Mouse (Mus musculus) frontal cortex, adult (tissue): ENCODE data around the gene Ankrd9.

Experiments
- ATAC-seq: cut with Nextera tagmentation; 2 replicates; pipeline ENCODE4 v1.9.2; 2017; ENCODE audit warnings: mild to moderate bottlenecking, moderate library complexity, mixed read lengths; ENCODE audit not compliant: low TSS enrichment

The Ankrd9 gene

DNA sequence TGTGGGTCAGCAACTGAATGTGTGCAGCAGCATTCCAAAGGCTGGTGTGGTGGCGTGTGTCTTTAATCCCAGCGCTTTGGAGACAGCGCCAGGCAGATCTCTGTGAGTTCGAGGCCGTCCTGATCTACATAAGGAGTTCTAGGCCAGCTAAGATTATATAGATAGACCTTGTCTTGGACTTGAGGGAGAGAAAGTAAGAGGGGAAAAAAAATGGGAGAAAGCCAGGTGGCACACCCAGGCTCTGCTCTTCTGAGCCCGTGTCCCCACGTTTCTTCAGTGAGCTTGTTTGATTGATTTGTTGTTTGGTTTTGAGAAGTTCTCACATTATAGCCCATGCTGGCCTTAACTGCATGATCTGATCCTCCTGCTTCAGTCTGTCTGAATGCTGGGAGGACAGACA is 11.7 kb upstream of the Ankrd9 start:
- no peak for ATAC-seq

GRCm38 (mm10) chr12:110989409-110989808 is 10.6 kb upstream of the Ankrd9 start:
- ATAC-seq = no peak

- no peak for ATAC-seq
Observed at GRCm38 (mm10) chr12:110986536-110987425, 7.9 kb upstream of the Ankrd9 start.

GRCm38 (mm10) chr12:110985141-110985540 is 6.3 kb upstream of the Ankrd9 start:
- no peak for ATAC-seq

- no peak for ATAC-seq
Observed at GRCm38 (mm10) chr12:110984598-110984997, 5.8 kb upstream of the Ankrd9 start.

GRCm38 (mm10) chr12:110983714-110984113 is 4.9 kb upstream of the Ankrd9 start:
- no peak for ATAC-seq

DNA sequence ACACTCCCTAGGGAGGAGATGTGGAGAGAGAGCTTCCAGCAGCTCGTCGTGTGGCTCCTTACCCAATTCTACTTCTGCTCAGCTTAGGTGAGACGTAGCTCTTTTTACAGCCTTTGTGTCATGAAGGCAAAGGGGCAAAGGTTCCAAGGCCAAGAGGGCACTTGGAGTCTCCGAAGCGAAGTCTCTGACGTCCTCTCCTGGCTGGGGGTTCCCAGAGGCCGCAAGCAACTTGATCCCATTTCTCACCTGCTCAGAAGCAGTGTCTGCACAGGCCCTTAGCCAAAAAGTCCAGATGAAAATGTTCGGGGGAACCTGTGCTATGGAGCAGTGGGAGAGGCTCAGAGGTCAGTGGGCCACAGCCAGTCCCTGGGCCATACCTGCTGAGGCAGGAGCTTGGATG is 4.2 kb upstream of the Ankrd9 start:
- no peak for ATAC-seq

DNA sequence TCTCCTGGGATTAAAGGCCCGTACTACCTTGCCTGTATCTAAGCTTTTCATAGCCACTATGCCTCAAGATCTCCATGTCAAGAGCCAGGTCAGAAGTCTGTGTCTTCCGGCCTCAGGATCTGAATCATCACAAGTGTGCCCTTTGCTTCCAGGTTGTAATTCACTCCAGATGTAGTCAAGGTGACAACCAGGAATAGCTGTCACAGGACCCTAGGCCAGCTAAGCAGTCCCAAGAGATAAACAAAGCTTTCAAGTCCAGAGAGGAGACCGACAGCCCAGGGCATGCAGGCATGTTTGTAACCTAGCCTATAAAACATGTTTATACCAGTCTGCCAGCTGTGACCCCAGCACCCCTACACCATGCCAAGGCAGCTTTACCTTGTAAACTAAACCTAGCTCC is 2.9 kb upstream of the Ankrd9 start:
- ATAC-seq = no peak

GRCm38 (mm10) chr12:110979808-110980207 is 968 bp upstream of the Ankrd9 start:
- no peak for ATAC-seq

- no peak for ATAC-seq
Observed at GRCm38 (mm10) chr12:110977896-110978606, 789 bp downstream of the Ankrd9 start.

DNA sequence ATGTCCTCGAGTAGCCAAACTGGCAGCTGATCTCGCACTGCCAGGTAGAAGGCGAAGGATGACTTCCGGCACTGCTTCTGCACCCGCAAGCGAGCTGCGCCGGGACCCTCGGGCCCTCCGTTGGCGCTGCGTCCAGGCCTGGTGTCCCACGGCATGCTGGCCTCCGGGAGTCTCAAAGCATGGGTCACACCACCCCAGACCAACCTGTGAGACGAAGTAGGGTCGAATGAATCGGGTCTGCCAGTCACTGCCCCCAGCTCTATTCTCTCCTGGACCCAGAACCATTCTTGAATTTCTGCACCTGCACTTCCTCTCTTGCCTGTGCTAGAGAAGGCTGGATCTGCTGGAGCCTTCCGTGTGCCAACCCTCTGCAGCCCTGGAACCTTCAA is 1.5 kb downstream of the Ankrd9 start:
- ATAC-seq = no peak

DNA sequence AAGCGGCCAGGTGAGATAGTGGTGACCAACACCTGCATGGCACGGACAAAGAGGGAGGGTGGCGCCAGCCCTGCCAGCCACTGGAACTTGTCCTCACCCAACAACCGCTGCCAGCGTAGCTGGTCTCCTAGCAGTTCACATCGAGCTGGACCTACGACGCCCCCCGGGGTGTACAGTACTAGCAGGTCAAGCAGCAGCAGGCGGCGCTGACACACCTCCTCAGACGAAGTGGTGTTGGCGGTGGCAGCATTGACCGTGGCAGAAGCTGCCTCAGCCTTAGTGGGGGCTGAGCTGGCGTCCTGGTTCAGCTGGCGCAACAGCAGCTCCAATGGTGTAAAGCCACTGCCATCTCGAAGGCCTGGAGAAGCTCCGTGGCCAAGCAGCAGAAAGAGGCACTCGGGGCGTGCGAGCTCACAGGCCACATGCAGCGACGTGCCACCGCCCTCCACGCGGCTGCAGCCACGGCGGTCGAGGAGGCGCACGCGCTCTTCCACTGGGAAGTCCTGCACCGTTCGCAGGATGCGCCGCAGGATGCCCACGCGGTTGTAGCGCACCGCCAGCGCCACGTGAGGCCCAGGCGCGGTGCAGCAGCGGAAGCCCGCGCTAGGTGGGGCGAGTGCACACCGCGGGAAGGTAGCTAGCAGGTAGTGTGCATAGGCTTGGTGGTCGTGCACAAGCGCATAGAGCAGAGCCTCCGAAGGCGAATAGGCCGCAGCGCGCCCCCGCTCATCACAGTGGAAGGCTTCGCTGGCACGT is 2.1 kb downstream of the Ankrd9 start:
- ATAC-seq = no peak

GRCm38 (mm10) chr12:110975838-110976468 is 2.9 kb downstream of the Ankrd9 start:
- ATAC-seq = no peak

DNA sequence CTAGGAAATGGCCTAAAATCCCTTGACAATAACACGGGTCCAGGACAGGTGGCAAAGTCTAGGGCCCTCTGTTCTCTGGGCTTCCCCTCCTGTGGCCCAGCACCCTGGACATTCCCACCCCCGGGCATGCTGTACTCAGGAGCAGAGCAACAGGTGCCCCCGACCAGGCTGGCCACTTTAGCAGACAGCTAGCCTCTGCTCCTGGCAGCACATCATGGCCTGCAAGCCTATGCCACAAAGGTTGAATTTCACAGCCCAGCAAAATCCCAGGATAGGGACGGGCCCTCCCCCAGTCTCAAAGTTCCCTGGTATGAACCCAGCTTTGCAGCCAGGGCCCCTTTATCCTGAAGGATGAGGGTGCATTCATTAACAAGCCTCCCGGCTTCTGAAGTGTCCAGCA is 3.5 kb downstream of the Ankrd9 start:
- no peak for ATAC-seq

DNA sequence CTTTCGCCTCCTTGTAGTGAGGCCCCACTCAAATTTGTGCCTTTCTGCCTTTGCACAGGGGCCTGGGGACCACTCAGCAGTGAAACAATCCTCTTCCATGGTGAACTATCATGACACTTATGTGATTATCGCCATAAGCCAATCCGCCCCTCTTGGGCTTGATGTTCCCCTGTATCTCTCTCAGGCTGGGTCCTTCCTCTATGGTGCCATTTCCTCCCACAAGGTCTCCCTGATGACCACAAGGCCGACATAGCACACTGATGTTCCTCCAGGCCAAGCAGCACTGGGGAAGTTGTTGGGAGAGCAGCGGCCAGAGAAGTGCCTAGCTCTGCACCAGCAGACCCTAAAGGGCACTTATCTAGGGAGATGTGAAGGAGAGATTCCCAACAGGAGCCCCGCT is 4.1 kb downstream of the Ankrd9 start:
- no peak for ATAC-seq

DNA sequence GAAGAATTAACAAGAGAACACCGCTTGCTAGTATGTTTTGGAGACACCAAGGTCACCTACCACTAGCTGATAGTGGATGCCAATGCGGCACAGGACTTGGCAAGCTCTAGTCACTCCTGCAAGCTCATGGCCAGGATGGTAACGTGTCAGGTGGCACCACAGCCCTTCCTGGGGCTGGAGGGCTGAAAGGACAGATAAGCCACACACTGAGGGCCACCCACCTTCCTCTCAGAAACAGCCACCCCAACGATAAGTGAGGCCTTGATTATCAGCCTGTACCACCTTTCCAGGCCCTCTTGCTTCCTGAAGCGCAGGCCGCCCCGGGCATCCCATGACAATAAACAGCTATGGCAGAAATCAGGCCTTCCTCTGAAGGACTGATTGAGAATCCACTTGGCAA is 4.5 kb downstream of the Ankrd9 start:
- ATAC-seq = no peak

GRCm38 (mm10) chr12:110973829-110974228 is 5.0 kb downstream of the Ankrd9 start:
- ATAC-seq = no peak

DNA sequence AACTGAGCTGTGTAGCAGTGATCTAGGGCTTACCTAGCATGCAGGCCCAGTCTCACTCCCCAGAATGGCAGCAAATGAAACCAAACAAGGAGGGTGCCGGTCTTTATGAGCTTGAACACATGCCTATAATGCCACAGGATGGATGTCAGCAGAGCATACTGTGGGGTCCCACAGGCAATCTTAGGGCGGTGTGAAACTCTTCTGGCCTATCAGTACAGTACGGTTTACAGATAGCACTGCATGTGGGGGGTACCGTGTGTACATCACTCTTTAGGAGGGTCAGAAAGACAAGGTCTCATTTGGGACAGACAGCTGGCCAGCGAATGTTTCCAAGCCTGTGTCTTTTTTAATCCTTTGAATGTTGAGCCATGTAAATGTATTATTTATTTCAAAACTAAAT is 6.9 kb downstream of the Ankrd9 start:
- ATAC-seq = no peak

GRCm38 (mm10) chr12:110970408-110970807 is 8.4 kb downstream of the Ankrd9 start:
- peak; percentile 56; the same call in 1 of the 2 replicates for ATAC-seq

GRCm38 (mm10) chr12:110967146-110967545 is 11.7 kb downstream of the Ankrd9 start:
- ATAC-seq = no peak

- ATAC-seq = no peak
Observed at GRCm38 (mm10) chr12:110966079-110966478, 12.8 kb downstream of the Ankrd9 start.

GRCm38 (mm10) chr12:110965500-110965899 is 13.3 kb downstream of the Ankrd9 start:
- no peak for ATAC-seq
